Mouse (Mus musculus) splenic B cell, adult 2 months (primary cell): ENCODE results near the gene Radil.

Experiments used
- DNase-seq: peaks from one replicate; pipeline ENCODE4 v3.0.0-alpha.2; 2011; ENCODE audit warnings: low read depth, low spot score
- H3K27me3 ChIP-seq: 2 replicates; pipeline ENCODE4 v1.6.1; 2012; ENCODE audit warnings: mild to moderate bottlenecking, low read length, moderate library complexity, mixed read lengths; ENCODE audit not compliant: control insufficient read depth, poor library complexity, insufficient read depth, severe bottlenecking
- H3K36me3 ChIP-seq: 2 replicates; pipeline ENCODE4 v1.6.1; 2012; ENCODE audit warnings: mild to moderate bottlenecking, low read length, moderate library complexity, mixed read lengths; ENCODE audit not compliant: control insufficient read depth, poor library complexity, insufficient read depth, severe bottlenecking

Radil gene

DNA sequence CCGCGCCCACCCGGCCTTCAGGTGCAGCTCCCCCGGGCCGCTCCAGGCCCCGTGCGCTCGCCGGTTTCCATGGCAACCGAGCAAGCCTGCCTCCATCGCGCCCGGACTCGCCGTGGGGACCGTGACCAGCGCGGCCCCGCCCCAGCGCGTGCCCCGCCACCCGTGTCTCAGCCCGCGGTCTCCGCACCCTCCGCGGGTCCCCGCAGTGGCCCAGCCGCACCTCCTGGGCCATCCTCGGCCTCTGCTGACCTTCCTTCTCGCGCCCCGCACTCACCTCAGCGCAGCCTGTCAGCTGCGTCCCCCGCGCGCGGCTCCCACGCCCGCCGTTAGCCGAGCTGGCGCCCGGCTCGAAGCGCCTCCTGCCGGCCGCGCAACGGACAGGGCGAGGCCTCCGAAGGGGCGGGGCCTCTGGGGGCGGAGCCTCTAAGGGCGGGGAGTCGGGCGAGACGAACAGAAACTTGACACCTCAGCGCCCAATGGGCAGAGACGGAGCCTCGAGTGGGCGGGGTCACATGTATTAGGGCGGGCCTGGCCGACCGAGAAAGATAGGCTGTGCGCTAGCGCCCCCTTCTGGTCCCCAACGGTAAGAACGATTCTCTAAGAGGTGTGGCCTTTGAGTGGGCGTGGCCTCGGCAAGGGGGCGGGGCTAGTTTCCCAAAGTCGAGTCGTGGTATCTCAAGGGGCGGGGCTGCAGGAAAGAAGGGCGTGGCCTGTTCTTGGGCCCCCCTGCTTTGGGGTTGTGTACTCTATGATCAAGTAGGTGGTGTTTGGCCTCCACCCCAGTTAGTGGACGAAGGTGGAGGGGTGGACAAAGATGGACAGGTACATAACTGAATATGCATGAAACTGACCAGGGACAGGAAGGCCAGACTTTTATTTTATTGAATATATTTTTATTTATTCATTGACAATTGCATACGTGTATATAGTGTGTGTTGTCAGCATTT lies at the start of gene Radil:
Gene Radil (minus strand): TSS at position 393 of the 947 bp plus-strand sequence.
- Histone ChIP-seq H3K27me3 (peaks cover 4% of the 10 kb centered on the region; the same call in 1 of the 2 replicates), H3K36me3 (no peaks in the 10 kb centered on the region)
- peak; percentile 71 for DNase-seq

DNA sequence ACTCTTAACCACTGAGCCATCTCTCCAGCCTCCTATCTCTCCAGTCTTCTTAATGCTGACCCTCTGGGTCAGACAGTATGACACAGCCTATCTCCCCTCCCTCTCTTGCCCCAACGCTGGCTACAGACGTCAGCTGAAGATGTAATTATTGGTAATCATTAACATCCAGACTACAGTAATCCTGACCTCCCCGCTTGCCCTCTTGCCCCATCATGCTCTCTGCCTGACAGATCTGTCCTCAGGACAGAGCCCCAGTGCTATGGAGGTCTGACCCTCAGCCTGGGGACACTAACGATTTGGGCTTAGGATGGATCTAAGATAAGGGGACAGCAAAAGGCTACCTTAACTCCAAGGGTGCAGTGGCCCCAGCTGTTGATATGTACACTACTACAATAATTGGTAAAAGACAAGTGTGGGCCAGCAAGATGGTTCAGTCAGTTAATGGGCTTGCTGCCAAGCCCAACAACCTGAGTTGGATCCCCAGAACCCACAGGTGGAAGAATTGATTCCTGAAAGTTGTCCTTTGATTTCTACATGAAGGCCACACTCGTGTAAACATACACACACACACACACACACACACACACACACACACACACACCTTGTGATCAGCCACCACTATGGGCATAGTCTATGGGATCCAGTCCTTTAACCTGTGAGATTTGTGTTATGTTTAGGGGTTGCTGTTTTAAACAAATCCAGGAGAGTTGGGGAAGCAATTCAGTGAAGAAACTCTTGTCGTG lies 46.9 kb upstream of the Radil start:
- no peaks in the 10 kb centered on the region for H3K36me3 ChIP-seq
- DNase-seq, result no peak
- no peaks in the 10 kb centered on the region for H3K27me3 ChIP-seq

DNA sequence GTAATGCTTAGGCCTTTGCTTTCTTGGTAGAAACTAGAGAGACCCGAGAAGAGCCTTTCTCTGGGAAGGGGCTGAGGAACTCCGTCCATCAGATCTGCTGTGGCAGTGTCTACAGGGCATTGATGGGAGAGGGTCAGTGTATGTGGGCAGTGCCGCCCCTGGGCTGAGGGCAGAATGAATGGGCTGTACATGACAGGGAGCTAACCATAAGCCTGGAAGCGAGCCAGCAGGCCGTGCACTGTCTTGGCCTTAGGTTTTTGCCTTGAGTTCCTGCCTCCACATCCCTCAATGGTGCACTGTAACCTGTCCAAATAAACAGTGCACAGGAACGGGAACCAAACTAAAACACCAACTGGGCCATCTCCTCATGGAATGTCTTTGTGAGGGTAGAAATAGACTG lies 45.8 kb upstream of the Radil start:
- no peak for DNase-seq
- Histone ChIP-seq H3K36me3 (no peaks in the 10 kb centered on the region), H3K27me3 (no peaks in the 10 kb centered on the region)

DNA sequence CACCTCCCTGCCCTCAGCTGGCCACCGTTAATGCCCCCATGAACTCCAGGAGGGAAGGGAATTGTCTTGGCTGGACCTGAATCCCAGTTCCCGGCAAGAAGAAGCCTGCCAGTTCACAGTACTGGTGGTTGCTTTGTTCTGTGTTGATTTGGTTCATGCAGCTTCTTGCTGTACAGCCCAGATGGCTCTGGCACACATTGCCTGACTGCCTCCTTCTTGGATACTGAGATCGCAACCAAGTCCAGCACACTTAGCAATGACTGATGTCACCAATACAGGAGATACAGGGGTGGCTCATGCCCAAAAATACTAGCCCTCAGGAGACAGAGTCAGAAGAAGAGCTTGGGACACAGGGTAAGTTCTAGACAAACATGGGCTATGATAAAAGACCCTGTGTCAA lies 44.8 kb upstream of the Radil start:
- DNase-seq, result no peak
- no peaks in the 10 kb centered on the region for H3K36me3 ChIP-seq
- H3K27me3 ChIP-seq, result no peaks in the 10 kb centered on the region

DNA sequence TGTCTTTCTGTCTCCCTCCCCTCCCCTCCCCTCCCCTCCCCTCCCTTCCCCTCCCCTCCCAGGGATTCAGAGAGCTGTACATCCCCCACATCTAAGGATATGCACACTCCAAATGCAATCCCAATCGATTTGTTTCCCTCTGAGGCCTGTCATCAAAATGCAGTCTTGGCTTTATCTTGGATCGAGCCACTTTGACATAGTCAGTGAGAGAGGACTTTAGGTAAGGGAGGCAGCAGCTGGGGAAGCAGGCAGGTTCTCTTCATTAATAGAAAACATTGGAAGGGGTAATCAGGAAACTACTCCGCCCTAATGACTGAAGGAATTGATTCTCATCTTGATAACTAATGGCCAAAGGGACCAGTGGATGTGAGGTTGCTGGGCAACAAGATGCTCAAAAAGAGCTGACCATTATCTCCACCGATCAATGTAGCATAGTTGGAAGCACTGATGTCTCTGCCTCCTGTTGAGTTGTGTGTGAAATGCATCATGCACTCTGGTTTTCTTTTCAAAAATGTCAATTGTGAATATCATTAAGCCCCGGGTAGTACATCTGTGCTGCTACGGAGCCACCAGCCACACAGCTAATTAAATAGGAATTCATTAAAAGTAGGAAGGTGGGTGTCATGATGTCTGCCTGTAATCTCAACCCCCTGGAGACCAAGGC lies 40.2 kb upstream of the Radil start:
- no peak for DNase-seq
- Histone ChIP-seq H3K36me3 (no peaks in the 10 kb centered on the region), H3K27me3 (no peaks in the 10 kb centered on the region)

DNA sequence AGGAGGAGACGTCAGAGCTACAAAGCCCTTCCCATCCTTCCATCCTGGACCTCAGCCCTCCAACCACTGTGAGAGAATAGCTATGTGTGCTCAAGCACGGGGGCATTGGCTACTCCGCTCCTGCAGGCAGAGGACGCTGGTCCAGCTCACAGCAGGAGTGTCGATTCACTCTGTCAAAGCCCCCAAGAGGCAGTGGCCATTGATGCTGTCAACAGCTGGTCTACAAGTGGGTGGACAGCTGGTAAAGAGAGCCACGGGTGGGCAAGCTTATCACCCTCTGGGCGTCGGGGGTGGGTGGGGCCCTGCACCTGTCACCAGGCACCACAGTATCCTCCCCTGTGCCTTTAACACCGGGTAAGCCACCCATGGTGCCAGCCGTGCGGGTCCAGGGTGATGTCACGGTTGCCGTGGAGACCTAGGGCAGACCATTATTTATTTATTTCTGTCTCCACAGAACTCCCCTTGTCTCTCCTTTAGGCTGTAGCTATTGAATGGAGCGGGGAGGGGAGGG lies 32.8 kb upstream of the Radil start:
- no peaks in the 10 kb centered on the region for H3K36me3 ChIP-seq
- no peaks in the 10 kb centered on the region for H3K27me3 ChIP-seq
- no peak for DNase-seq

DNA sequence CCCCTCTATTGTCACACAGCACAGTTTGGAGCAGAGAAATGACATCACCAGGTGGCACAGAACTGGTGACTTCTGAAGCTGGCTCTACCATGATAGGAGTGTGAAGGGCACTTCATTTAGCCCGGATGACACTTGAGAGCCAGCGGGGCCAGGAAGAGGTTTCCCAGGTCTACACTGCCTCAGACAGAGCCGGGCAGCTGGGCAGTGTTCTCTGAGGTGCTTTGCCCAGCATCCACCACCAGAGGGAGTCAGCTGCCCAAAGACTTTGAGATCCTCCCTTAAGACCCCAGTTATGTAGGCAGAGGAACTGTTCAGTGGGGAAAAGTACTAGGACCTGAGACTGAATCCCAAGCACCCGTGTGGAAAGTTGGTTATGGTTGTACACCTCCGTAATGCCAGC lies 30.6 kb upstream of the Radil start:
- H3K36me3 ChIP-seq, result no peaks in the 10 kb centered on the region
- H3K27me3 ChIP-seq, result no peaks in the 10 kb centered on the region; the same call in 1 of the 2 replicates
- DNase-seq, result peak; percentile 63

DNA sequence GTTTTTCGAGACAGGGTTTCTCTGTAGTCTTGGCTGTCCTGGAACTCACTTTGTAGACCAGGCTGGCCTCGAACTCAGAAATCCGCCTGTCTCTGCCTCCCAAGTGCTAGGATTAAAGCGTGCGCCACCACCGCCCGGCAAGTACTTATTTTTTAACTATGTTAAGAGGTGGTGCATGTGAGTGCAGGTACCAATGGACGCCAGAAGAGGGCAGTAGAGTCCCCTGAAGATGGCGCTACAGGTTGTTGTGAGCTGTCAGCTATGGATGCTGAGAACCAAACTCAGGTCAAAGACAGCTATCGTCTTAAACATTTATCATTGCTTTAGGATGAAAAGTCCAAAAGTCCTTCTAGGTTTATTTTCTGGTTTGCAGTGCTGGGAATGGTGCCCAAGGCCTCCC lies 27.3 kb upstream of the Radil start:
- peak; percentile 5 for DNase-seq
- no peaks in the 10 kb centered on the region; the same call in 1 of the 2 replicates for H3K27me3 ChIP-seq
- no peaks in the 10 kb centered on the region for H3K36me3 ChIP-seq

DNA sequence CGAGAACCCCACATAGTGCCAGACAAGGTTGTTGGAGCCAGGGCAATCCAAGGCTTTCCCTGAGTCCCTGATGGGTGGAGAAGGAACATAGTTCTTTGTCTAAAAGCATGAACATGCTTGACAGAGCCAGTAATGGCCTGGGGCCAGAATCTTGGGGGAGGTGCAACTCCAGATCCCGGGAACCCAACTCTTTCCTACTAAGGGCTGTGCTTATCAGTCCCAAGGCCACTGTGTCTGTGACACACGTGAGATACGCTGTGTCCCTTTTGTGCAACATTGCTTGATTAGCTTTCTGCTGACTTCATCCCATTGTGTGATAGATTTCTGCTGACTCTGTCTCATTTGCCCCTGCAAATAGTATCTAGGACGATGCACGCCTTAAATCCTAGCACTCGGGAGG lies 25.9 kb upstream of the Radil start:
- H3K36me3 ChIP-seq, result no peaks in the 10 kb centered on the region
- no peak for DNase-seq
- H3K27me3 ChIP-seq, result no peaks in the 10 kb centered on the region; the same call in 1 of the 2 replicates

DNA sequence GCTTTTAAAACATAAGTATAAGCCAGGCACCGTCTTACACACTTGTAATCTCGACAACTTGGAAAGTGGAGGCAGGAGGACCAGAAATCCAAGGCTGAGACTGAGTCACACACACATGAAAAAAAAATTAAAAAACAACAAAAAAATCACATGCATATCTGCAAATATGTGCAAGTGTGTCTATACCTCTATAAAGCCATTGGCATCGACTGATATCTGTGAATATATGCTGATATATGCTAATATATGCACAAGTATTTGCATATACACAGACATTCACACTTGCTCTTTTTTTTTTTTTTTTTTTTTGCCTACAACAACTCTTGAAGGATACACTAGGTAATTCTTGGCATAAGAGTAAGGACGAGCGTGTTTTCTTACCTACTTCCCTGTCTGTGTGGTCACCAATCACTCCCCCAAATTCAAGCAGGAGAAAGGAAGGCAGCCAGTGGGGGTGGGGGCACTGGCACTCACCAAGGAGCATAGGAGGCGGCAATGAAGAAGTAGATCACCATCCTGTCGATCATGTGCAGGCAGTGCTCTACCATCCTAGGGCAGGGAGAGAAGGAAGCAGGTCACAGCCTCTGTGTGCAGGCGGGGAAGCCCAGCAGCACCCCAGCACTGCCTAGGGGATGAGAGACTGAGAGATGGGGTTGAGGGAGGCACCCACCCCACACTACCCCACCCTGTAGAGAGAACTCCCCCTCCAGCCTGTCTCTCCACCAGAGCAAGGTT lies 23.6 kb upstream of the Radil start:
- Histone ChIP-seq H3K36me3 (no peaks in the 10 kb centered on the region), H3K27me3 (no peaks in the 10 kb centered on the region; the same call in 1 of the 2 replicates)
- DNase-seq, result no peak

DNA sequence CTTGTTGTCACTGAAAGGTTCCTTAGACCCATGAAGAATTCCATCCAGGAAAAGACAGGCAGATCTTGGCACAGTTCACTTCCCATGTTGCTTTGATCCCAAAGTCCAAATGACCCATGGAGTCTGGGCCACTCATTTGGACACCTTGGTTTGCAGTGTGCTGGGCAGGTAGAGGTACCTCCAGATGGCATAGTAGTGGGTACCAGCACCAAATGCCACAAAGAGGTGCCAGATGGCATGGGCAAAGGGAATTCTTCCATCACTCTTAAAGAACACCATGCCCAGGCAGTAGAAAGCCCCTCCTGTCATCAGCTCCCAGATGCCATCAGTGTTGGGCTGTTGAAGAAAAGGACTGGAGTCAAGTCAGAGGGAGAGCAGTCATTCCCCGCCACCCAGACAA lies 13.7 kb upstream of the Radil start:
- H3K36me3 ChIP-seq, result no peaks in the 10 kb centered on the region
- H3K27me3 ChIP-seq, result no peaks in the 10 kb centered on the region
- no peak for DNase-seq

DNA sequence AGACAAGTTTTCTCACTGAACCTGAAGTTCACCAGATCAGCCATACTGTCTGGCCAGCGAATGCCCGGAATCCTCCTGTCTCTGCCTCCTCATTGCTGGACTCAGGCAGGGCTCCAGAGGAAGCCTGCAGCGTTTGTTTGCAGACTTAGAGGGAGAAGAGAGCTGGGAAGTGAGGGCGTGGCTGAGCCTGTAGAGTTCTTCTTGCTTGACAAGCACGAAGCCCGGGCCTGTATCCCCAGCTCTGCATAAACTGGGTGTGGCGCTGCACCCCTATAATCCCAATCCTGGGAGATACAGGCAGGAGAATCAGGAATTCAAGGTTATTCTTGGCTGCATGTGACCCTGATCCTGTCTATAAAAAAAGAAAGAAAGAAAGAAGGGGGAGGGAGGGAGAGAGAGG lies 9.4 kb upstream of the Radil start:
- H3K27me3 ChIP-seq, result no peaks in the 10 kb centered on the region
- no peak for DNase-seq
- no peaks in the 10 kb centered on the region for H3K36me3 ChIP-seq

DNA sequence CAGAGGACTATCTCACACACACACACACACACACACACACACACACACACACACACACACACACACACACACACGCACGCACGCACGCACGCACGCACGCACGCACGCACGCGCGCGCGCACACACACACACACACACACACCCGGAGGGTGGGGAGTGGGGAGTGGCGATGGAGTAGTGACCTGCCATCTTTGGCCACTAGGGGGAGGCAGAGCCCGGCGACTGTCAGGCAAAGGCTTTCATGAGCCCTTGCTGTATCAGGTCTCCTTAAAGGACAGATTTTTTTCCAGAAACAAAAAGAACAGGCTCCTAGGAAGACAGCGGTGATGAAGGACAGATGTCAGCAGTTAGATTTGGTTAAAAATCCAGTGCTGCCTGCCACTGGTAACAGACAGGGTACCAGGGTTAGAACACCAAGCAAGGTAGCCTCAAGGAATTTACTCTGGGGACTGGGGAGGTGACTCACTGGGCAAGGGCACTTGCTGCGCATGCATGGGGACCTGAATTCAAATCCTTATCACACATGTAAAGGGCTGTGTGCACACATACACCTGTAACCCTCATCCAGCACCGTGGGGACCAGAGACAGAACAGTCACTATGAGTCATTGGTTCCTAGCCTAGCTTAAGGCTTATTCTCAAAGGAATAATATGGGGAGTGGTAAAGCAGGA lies 6.6 kb upstream of the Radil start:
- Histone ChIP-seq H3K27me3 (no peaks in the 10 kb centered on the region), H3K36me3 (no peaks in the 10 kb centered on the region)
- peak; percentile 60 for DNase-seq

DNA sequence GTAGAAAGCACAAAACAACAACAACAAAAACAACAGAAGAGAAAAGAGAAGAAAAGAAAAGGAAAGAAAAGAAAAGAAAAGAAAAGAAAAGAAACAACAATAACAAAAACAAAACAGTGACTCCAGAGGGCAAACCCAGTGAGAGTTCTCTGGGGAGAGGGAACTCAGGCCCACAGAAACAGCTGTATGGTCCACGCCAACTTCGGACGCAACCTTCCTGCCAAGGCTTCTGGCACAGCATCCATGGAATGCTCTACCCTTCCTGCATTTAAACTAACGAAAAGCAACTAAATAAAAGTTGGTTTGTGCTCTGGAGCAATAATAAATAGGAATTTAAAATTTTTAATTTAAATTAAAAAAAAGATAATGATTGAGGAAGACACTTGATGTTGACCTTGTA lies 5.8 kb upstream of the Radil start:
- no peak for DNase-seq
- H3K36me3 ChIP-seq, result no peaks in the 10 kb centered on the region
- H3K27me3 ChIP-seq, result no peaks in the 10 kb centered on the region
